Mouse (Mus musculus): ENCODE results near the gene Commd1. TPM values are rescaled to one million over a fixed set of nuclear protein-coding genes. Genes with fewer than 3 reads are reported as not detected.

The Commd1 gene
- 104 and 120 TPM in 2 replicates for polyA plus RNA-seq (2011; ENCODE audit: insufficient read depth, insufficient read length, low read depth, missing spikeins)

DNA sequence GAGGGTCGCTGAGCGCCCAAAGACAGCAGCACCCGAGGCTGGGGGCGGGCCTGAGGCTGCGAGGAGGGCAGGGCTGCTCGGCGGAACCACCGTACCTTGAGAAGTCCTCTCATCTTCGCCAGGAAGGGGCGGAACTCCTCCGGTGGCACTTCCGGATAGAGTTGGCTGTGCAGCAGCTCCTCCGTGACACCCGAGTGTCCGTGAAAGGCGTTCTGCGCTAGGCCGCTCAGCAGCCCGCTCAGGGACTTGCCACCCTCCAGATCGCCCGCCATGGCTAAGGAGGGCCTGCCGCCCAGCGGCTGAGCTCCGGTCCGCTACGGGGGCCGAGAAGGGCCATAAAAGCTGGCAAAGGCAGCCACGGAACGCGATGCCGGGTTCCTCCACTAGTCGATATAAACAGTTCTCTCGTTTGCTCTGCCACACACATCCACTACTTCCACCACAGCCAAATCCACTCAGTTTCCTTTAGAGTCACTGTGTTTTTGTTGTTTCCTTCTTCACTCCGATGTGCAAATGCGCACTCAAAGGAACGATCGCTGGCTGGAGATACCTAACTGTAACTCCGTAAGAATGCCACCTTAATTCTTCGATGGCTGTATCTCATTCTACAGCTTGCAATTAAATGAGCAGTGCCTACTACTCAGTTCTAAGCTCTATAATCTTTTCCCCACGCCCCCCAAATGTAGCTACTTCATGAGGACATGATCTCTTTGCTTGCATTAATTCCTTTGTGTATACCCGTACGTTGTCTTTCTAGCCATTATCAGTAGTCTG is at the start of gene Commd1, which contains the start of gene Gm28048:
Commd1 (minus strand) TSS at position 399 of the 774 bp plus-strand sequence.
Gm28048 (minus strand) TSS at position 107 of the 774 bp plus-strand sequence.
- TF ChIP-seq EP300 (IDR thresholded peaks at IDR 0.05; ENCODE audit: insufficient read depth, low read depth, low read length) (0 out of 2 replicates have a peak, but pooled peaks have one; percentile 18), POLR2A (IDR thresholded peaks at IDR 0.05; ENCODE audit: insufficient read depth, low read length) (no peak), CTCF (IDR thresholded peaks at IDR 0.05; ENCODE audit: low read depth, low read length) (peak; percentile 9)
- H3K9ac ChIP-seq (ENCODE audit: low read depth, poor library complexity, severe bottlenecking), result peak within 1 kb of the TSS; percentile 50
- H3K4me3 ChIP-seq (ENCODE audit: low read depth, low read length), result peak within 1 kb of the TSS; percentile 71
- no peaks in the 10 kb centered on the region for H3K4me1 ChIP-seq (ENCODE audit: control insufficient read depth, insufficient read depth, low read length)
- peak within 1 kb of the TSS; percentile 58 for H3K27ac ChIP-seq (ENCODE audit: insufficient read depth, low read length)
- peaks cover 8% of the 10 kb centered on the region for H3K36me3 ChIP-seq (ENCODE audit: control insufficient read depth, insufficient read depth, low read length, poor library complexity, severe bottlenecking)
- H3K9me3 ChIP-seq (replicated peaks; ENCODE audit: control insufficient read depth, insufficient read depth, low read length, poor library complexity, severe bottlenecking), result no peaks in the 10 kb centered on the region
- H3K27me3 ChIP-seq (ENCODE audit: control insufficient read depth, insufficient read depth, low read length, poor library complexity, severe bottlenecking), result no peaks in the 10 kb centered on the region

DNA sequence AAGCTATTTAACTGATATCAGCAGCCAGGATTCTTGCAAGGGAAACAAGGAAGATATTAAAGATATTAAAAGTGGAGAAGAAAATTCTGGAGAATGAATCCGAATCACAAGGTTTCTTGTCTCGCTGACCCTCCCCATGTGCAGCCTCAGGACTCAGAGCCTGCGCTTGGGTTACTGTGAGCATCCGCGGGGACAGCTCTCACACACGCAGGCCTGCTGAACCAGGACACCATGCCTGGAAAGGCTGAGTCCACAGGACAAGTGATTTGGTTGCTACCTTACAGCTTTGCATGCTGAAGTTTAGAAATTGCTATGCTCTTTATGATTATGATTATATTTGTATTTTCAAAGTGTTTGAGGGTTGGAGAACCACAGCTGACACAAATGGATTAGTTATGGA is 47.2 kb upstream of the Commd1 start:
- Histone ChIP-seq H3K4me3 (ENCODE audit: low read depth, low read length) (no peak overlapping the region), H3K27me3 (ENCODE audit: control insufficient read depth, insufficient read depth, low read length, poor library complexity, severe bottlenecking) (no peaks in the 10 kb centered on the region), H3K4me1 (ENCODE audit: control insufficient read depth, insufficient read depth, low read length) (no peaks in the 10 kb centered on the region), H3K27ac (ENCODE audit: insufficient read depth, low read length) (no peak overlapping the region), H3K9me3 (replicated peaks; ENCODE audit: control insufficient read depth, insufficient read depth, low read length, poor library complexity, severe bottlenecking) (no peaks in the 10 kb centered on the region), H3K9ac (ENCODE audit: low read depth, poor library complexity, severe bottlenecking) (no peak overlapping the region), H3K36me3 (ENCODE audit: control insufficient read depth, insufficient read depth, low read length, poor library complexity, severe bottlenecking) (no peaks in the 10 kb centered on the region)
- TF ChIP-seq CTCF (IDR thresholded peaks at IDR 0.05; ENCODE audit: low read depth, low read length), result no peak
- TF ChIP-seq EP300 (IDR thresholded peaks at IDR 0.05; ENCODE audit: insufficient read depth, low read depth, low read length), result no peak
- TF ChIP-seq POLR2A (IDR thresholded peaks at IDR 0.05; ENCODE audit: insufficient read depth, low read length), result no peak

DNA sequence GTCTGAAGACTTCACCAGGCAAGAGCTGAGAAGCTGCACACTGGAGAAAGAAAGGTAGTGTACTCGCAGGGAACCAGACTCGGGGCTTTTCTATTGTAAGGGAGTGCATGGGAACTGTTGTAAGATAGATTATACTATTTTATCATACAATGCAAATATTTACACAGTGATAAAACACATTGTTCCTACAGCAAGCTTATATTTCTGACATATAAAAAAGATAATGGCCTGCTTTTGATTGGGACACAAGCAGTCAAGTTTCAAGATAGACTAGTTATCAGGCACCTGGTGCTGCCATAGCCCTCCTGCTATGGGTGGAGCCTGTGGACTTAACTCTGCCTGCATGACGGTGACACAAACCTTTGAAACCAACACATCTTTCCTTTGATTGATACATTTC is 46.8 kb upstream of the Commd1 start:
- no peak overlapping the region for H3K4me3 ChIP-seq (ENCODE audit: low read depth, low read length)
- H3K27ac ChIP-seq (ENCODE audit: insufficient read depth, low read length), result no peak overlapping the region
- no peaks in the 10 kb centered on the region for H3K36me3 ChIP-seq (ENCODE audit: control insufficient read depth, insufficient read depth, low read length, poor library complexity, severe bottlenecking)
- no peaks in the 10 kb centered on the region for H3K27me3 ChIP-seq (ENCODE audit: control insufficient read depth, insufficient read depth, low read length, poor library complexity, severe bottlenecking)
- H3K9ac ChIP-seq (ENCODE audit: low read depth, poor library complexity, severe bottlenecking), result no peak overlapping the region
- TF ChIP-seq EP300 (IDR thresholded peaks at IDR 0.05; ENCODE audit: insufficient read depth, low read depth, low read length) (no peak), POLR2A (IDR thresholded peaks at IDR 0.05; ENCODE audit: insufficient read depth, low read length) (no peak), CTCF (IDR thresholded peaks at IDR 0.05; ENCODE audit: low read depth, low read length) (no peak)
- no peaks in the 10 kb centered on the region for H3K9me3 ChIP-seq (replicated peaks; ENCODE audit: control insufficient read depth, insufficient read depth, low read length, poor library complexity, severe bottlenecking)
- H3K4me1 ChIP-seq (ENCODE audit: control insufficient read depth, insufficient read depth, low read length), result no peaks in the 10 kb centered on the region

DNA sequence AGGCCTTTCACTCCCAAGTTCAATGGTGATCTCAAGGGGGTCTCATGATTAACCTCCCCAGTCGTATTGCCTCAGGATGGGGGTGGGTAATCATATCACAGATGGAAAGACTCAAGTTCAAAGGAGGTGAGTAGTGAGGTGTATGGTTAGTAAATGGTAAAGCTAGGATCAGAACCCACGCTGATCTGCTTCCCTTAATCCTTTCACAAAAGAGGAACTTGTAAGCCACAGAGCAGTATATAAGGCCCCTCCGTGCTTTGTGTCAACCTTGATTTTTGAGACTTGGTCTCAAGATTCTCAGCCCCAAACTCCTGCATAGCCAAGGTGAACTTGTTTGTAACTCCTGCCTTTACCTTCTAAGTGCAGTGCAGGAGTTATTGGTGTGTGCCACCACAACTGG is 42.0 kb upstream of the Commd1 start:
- no peaks in the 10 kb centered on the region for H3K9me3 ChIP-seq (replicated peaks; ENCODE audit: control insufficient read depth, insufficient read depth, low read length, poor library complexity, severe bottlenecking)
- H3K4me1 ChIP-seq (ENCODE audit: control insufficient read depth, insufficient read depth, low read length), result no peaks in the 10 kb centered on the region
- no peaks in the 10 kb centered on the region for H3K36me3 ChIP-seq (ENCODE audit: control insufficient read depth, insufficient read depth, low read length, poor library complexity, severe bottlenecking)
- no peak for TF ChIP-seq EP300 (IDR thresholded peaks at IDR 0.05; ENCODE audit: insufficient read depth, low read depth, low read length)
- no peak for TF ChIP-seq CTCF (IDR thresholded peaks at IDR 0.05; ENCODE audit: low read depth, low read length)
- TF ChIP-seq POLR2A (IDR thresholded peaks at IDR 0.05; ENCODE audit: insufficient read depth, low read length), result no peak
- H3K4me3 ChIP-seq (ENCODE audit: low read depth, low read length), result no peak overlapping the region
- H3K27me3 ChIP-seq (ENCODE audit: control insufficient read depth, insufficient read depth, low read length, poor library complexity, severe bottlenecking), result no peaks in the 10 kb centered on the region
- H3K9ac ChIP-seq (ENCODE audit: low read depth, poor library complexity, severe bottlenecking), result no peak overlapping the region
- H3K27ac ChIP-seq (ENCODE audit: insufficient read depth, low read length), result no peak overlapping the region

DNA sequence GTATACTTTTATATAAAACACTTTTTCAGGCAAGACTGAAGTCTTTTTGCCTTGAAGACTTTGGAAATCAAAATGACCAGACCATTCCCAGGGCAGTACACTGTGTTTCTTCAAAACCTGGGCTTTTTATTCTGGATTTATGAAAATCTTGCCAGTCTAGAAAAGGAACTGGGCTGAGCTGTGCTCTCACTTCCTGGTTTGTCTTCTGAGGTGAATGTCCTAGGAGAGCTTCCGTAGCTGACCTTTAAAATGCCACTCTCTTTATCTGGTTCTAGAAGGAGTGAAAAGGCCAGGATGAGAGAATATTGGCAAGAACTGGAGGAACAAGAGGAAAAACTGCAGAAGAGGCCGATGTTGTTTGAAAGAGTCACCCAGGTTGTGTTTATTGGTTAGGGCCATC is 41.0 kb upstream of the Commd1 start:
- Histone ChIP-seq H3K9me3 (replicated peaks; ENCODE audit: control insufficient read depth, insufficient read depth, low read length, poor library complexity, severe bottlenecking) (0 out of 2 replicates have a peak, but pooled peaks cover 5% of the 10 kb centered on the region), H3K4me3 (ENCODE audit: low read depth, low read length) (no peak overlapping the region), H3K4me1 (ENCODE audit: control insufficient read depth, insufficient read depth, low read length) (no peaks in the 10 kb centered on the region), H3K27ac (ENCODE audit: insufficient read depth, low read length) (no peak overlapping the region), H3K36me3 (ENCODE audit: control insufficient read depth, insufficient read depth, low read length, poor library complexity, severe bottlenecking) (no peaks in the 10 kb centered on the region), H3K9ac (ENCODE audit: low read depth, poor library complexity, severe bottlenecking) (no peak overlapping the region), H3K27me3 (ENCODE audit: control insufficient read depth, insufficient read depth, low read length, poor library complexity, severe bottlenecking) (no peaks in the 10 kb centered on the region)
- no peak for TF ChIP-seq CTCF (IDR thresholded peaks at IDR 0.05; ENCODE audit: low read depth, low read length)
- TF ChIP-seq EP300 (IDR thresholded peaks at IDR 0.05; ENCODE audit: insufficient read depth, low read depth, low read length), result no peak
- TF ChIP-seq POLR2A (IDR thresholded peaks at IDR 0.05; ENCODE audit: insufficient read depth, low read length), result no peak

DNA sequence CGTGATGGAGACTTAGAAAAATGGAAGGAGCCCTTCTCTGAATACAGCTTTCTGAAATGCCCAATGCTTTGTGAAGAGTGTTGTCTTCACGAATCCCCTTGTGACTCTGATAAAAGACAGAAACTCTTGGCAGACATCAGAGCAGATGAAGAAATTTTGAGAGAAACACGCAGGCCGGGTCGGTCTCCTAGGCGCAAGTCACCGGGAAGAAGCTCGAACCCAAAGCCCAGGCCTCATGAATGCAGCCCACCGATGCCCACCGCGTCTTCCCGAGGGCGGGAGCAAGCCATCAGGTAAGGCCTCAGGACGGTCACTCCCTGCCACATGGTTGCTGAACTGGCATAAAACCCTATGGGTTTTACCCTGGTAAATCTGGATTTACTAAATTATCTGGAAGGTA is 38.7 kb upstream of the Commd1 start:
- no peak for TF ChIP-seq EP300 (IDR thresholded peaks at IDR 0.05; ENCODE audit: insufficient read depth, low read depth, low read length)
- no peak for TF ChIP-seq CTCF (IDR thresholded peaks at IDR 0.05; ENCODE audit: low read depth, low read length)
- no peak for TF ChIP-seq POLR2A (IDR thresholded peaks at IDR 0.05; ENCODE audit: insufficient read depth, low read length)
- Histone ChIP-seq H3K36me3 (ENCODE audit: control insufficient read depth, insufficient read depth, low read length, poor library complexity, severe bottlenecking) (no peaks in the 10 kb centered on the region), H3K4me3 (ENCODE audit: low read depth, low read length) (no peak overlapping the region), H3K4me1 (ENCODE audit: control insufficient read depth, insufficient read depth, low read length) (no peaks in the 10 kb centered on the region), H3K9me3 (replicated peaks; ENCODE audit: control insufficient read depth, insufficient read depth, low read length, poor library complexity, severe bottlenecking) (0 out of 2 replicates have a peak, but pooled peaks cover 5% of the 10 kb centered on the region), H3K27ac (ENCODE audit: insufficient read depth, low read length) (no peak overlapping the region), H3K9ac (ENCODE audit: low read depth, poor library complexity, severe bottlenecking) (no peak overlapping the region), H3K27me3 (ENCODE audit: control insufficient read depth, insufficient read depth, low read length, poor library complexity, severe bottlenecking) (no peaks in the 10 kb centered on the region)
